Mouse (Mus musculus): ENCODE measurements around the gene Lgalsl.

The Lgalsl gene

DNA sequence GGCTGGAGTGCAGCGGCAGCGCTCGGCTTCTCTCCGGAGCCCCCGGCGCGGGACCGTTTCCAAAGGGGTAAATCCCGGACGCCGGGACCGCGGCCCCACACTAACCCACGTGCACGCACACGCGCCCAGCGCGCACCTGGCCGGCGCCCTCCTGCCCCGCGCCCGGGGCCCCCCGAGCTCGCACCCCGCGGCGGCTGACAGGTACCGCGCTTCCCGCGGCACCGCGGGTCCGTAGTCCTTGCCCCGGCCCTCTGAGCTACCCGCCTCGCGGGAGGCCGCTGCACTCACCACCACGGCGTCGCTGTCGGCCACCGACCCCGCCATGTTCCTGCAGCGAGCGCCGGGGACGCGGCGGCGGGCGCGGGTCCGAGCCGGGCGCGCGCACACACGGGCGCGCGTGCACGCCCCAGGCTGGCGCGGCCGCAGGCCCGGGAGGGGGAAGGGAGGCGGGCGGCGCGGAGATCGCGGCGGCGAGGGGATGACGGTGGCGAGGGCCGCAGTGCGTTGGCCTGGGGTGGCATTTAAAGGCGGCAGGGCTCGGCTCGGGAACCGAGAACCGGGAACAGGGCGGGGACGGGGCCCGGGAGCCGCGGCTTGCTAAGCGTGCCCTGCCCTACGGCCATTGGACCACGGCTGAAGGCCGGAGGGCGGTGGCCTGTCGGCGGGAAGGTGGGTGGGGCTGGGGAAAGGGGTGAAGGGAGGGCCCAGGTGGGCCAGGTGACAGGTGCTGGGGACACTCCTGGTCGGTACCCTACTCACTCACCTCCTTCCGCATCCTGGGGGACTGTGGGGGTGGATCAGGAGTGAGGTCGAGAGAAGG is at the start of gene Lgalsl:
Gene Lgalsl, minus strand, starts transcription at position 371 of the 820 bp plus-strand sequence.
- peak; percentile 62 for DNase-seq (ENCODE audit: low read depth, low spot score)

DNA sequence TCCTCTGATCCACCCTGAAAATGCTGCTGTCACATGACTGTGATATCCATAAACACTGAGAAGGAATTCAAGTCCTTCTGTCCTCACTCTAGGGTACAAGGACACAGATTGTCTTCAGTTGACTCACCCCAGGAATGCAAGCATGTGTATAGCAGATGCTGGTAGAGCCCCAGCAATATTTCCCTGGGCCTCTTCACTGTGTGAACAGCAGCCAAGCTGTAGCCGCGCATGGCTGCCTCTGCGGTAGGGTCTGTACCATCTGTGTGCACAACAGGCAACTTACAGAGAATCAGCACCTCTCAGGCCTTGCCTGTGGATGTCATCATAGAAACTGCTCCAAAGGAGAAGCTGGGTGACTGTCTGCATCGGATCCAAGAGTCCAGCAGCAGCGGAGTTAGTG is 47.8 kb upstream of the Lgalsl start:
- no peak for DNase-seq (ENCODE audit: low read depth, low spot score)

DNA sequence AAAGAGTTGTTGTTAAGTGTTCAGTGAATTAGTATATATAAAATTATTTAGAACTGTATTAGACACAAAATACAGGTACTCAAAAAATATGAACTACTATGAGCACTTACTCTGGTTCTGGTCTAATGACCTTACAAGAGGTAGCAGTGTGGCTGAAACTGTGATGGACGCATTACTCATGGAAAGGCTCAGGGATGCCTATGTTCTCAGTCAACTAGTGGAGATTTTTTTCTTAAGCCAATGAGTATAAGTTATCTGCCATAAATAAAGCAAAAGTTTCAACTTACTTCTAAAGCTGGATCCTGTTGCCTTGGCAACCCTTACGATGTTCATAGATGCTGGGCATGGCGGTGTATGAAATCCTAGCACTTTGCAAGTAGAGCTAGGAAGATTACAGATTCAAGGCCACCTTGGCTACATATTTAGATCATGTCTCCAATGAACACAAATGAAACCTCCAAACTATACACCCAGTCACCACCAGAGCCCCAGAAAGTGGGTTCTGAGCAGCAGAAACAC is 46.8 kb upstream of the Lgalsl start:
- no peak for DNase-seq (ENCODE audit: low read depth, low spot score)

DNA sequence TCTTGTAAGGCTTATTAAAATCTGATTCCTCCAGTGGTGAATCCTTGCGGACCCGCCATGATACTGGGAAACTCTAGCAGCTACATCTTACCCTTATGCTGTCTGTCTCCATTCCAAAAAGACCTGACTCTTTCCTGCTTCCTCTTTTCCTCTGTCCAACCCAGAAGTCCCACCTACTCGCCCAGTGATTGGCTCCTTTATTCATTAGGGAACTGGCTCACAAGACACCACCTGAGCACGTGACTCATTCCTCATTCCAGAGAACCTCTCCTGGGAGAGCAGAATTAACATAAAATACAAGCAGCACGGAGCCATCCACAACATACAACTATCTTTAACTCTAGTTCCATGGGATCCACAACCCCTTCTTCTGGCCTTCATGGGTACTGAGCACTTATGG is 42.5 kb upstream of the Lgalsl start:
- DNase-seq (ENCODE audit: low read depth, low spot score): no peak

DNA sequence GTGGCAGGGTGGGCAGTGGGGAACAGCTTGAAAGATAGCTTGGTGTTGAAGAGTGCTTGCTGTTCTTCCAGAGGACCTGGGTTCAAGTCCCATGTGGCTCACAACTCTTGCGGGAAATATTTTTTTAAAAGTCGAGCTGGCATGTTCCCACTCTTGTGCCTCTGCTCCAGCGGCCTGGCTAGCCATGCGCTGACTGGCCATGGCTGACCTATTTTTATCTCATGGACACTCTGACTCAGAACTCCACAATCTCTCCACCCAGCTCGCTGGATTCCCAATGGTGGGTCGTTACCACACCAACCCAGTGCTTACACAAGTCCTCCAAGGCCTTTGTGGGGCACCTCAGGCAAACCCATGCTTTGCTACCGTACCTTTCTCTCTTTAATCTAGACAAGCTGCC is 42.1 kb upstream of the Lgalsl start:
- DNase-seq (ENCODE audit: low read depth, low spot score): no peak

DNA sequence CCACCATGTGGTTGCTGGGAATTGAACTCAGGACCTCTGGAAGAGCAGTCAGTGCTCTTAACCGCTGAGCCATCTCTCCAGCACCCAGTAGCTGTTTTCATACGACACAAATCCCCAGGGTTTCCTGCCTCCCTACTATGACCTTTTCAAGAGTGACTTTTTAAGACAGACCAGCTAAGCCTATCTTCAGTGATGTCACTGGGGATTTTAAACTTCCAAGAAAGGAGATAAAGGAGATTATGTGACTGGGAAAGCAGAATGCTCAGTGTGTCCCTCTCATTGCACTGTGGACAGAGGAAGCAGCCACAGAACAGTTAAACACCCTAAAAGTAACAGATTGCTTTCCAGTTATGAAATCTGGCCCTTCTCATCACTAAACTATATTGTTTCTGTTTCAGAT is 41.6 kb upstream of the Lgalsl start:
- DNase-seq (ENCODE audit: low read depth, low spot score): no peak

DNA sequence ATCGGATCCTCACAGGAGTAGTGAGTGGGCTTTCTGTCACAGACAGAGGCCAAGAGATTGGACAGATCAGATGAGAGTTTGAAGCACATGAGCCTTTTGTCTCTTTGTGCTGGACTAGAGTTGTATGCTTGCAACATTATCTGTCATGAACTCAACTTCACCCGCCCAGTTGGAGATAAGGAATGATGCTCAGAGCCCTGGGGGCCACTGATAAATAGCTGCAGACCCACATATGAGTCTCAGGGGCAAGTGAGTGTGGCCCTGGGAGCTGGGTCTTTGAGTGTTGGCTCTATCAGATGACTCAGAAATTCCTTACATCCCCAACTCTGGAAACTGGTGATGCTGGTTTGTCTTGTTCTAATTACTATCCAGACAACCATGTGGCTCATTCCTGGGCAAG is 39.1 kb upstream of the Lgalsl start:
- no peak for DNase-seq (ENCODE audit: low read depth, low spot score)

DNA sequence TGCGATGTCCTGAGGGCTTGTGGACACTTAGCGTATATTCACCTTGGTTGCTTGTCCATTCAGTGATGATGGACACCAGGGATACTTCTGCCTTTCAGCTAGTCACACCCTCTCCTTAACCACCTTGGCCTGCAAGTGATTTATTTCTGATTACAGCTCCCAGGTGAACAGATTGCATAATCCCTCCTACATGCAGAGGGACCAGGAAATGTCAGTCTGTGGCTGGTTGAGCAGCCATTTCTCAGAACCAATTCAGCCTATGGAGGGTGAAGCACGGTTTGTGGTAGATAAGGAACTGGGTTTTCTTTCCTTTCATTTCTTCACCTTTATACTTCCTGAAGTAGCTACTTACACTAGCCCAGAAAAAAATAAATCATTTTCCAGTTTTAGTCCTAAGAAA is 34.6 kb upstream of the Lgalsl start:
- DNase-seq (ENCODE audit: low read depth, low spot score): peak; percentile 5

DNA sequence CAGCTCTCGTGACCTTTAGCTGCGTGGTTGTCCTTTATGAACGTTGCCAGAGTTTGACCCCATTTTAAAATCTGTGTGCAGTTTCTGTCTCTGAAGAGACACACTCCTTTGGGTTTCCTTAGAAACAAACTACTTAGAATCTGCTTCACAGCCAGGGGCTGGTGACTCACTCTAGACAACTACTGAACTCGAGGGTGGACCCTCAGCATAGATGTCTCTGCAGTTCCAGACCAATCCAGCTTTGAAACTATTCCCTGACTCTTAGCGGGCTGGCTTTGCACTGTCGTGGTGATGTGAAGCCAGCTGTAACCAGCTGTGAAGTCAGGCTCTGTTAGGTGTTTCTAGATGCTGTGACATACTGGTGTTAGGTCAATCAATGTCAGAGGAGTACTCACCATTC is 33.8 kb upstream of the Lgalsl start:
- DNase-seq (ENCODE audit: low read depth, low spot score): no peak

DNA sequence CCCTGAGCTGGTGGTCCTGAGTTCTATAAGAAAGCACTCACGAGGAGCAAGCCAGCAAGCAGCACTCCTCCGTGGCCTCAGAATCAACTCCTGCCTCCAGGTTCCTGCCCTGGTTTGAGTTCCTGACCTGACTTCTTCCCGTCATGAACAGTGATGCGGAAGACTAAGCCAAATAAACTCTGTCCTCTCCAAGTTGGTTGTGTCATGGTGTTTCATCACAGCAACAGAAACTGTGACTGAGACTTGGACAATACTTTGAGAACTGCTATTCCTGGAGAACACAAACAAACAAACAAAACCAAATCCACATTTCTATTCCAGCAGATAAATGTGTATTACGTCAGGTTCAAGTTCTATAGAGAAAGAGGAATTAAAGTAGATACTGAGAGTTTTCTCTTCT is 31.2 kb upstream of the Lgalsl start:
- no peak for DNase-seq (ENCODE audit: low read depth, low spot score)

DNA sequence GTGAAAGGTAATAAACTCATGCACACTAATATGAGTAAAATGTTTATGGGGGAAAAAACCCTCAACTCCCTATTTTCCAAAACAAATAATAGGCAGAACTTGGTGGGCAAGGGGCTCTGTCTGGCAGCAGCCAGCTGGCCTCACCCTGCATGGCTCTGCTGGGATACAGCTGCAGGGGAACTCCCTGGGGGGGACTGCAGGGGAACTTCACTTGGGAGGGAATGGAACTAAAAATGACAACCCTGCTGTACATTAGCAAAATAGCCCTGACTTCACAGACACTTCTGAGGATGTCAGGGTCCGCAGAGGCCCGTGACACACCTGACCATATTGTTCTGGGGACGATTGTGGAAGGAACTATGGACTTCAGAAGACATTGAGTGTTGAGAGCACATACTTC is 29.5 kb upstream of the Lgalsl start:
- no peak for DNase-seq (ENCODE audit: low read depth, low spot score)

DNA sequence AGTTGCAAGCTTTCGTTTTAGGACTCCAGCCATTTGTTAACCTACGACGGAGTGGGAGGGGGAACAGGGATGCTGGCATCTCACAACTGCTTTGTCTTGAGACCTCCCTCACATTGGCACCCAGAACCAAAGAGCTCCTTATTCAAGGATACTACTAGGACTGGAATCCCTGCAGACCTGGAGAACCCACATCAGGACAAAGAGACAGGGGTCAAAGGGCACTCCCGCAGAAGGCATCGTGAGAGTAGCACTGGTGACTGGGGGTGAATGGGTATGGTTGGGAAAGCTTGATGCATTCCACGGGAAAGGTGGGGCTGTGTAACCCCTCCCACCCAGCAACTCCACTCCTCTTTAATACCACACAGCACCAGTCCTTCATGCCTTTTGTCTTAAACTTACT is 29.0 kb upstream of the Lgalsl start:
- no peak for DNase-seq (ENCODE audit: low read depth, low spot score)

DNA sequence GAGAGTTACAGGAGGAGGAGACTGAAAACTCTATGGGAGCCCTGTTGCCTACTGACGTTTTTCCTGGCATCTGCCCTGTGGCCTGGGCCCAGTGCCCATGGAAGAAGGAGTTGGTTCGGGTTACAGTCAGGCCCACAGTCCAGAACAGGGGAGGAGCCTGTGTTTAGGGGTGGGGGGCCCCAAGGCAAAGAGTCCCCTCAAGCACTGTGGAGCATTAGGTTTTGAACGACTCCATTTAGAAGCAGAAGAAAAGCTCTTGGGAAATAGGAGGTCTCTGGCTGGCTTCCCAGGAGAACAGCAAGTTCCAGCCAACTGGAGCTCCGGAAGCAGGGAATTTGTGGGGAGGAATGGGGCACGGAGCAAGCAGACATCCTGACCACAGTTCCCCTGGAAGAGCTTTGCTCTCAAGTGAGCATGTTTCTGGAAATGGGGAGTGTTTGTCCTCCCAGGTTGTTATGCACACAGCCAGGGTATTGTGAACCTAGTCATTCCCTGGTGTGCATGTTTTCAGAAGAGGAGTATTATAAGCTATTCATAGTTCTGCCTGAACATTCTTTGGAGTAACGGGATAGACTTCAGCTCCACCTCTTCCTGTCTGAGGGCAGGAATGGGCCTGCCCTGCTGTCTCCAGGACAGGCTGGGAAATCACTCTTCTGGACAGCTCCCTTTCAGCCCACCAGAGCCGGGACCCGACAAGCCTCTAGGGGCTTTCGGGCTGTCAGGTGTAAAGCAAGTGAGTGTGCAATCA is 28.2 kb upstream of the Lgalsl start:
- DNase-seq (ENCODE audit: low read depth, low spot score): no peak

DNA sequence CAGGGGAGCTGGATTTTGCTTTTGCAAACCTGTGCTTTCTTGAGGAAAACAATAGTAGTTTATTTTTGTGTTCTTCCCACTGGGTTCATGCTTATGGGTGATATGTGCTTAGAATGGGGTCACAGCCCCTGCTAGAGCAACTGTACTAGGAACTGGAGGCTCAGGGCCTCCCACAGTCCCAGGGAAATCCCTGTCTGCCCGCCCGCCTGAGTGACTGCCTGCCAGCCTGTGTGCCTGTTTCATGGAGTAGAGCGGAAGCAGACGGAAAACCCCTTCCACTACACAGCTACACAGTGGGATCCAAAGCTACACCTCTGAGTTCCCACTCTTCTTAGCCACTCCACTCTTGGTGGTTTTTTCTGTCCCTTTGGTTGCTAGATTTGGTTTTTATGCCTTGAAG is 27.1 kb upstream of the Lgalsl start:
- no peak for DNase-seq (ENCODE audit: low read depth, low spot score)

DNA sequence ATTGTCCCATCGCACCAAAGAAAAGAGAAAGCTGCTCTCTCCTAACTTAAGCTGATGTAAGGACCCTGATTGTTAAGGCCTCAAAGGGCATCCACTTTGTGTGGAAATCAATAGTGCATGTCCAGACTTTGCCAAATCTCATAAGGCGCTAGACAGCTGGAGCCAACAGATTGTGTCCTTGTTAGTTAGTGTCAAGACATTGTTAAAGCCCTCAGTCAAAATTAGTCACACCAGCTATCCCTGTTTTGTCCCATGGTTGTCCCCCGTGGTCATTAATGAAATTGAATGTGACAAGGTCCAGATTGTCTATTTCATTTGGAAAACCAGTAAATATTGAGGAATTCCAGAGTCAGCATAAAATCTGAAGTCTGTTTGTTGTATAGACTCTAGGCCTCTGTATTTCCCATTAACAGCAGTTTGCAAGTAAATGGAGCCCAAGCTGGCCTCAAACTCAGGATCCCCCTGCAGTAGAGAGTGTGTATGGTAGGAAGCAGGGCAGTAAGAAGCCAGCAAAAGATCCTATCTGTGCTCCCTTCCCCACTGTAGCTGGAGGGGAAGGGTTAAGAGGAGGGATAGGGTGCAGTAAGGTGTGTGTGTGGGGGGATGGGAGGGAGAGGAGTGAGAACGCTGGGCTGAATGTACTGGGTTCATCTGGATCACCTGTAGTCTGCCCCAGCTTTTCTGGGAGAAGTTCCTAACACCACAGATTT is 23.3 kb upstream of the Lgalsl start:
- DNase-seq (ENCODE audit: low read depth, low spot score): no peak

DNA sequence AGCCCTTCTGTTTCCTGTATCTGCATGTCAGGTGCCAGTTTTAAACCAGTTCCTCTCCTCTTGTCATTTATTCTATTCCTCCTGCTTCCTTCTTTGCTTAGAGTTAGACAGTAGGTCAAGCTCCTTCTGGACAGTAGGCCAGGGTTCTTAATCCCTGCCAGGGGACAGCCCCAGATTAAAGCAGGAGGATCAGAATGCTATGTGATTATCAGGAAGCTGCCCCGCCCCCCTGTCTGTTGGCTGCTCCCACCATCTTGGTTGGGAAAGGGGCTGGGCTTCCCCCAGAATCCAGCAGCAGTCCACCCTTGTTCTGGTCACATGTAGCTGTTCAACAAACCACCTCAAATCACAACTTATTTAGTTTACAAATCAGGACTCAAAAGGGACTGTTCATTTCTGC is 19.3 kb upstream of the Lgalsl start:
- DNase-seq (ENCODE audit: low read depth, low spot score): no peak

DNA sequence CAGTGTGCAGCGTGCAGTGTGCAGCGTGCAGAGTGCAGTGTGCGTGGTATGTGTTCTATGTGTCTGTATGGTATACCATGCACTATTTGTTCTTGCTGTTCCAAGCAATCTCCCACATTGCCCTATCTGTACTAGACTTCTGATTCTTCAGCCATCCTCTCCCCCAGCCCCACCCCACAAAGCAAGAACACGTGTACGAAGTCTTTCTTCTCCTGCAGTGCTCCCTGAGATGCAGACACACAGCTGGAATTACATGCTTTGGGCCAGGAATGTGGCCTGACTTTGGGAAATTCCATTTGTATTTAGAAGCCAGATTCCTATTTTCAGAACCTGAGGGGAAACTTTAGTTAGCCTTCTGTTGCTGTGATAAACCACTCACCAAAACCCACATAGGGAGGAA is 18.5 kb upstream of the Lgalsl start:
- DNase-seq (ENCODE audit: low read depth, low spot score): no peak

DNA sequence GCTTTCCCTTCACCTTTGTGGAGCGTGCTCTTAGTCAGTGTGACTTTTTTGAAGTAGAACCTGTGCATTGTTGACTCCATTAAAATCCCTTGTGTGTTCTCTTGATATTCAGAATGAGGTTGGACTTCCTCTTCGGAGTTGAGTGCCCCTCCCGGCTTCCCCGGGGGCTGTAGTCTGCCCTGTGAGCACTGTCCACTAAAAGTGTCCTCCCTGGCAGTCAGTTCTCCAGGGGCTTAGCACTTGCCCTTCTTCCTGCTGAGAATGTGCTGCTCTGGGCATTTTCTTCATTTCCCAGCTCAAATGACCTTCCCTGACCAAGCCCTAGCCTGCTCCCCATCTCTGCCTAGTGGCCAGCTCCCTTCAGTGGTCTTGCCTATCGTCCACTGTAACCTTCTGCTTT is 6.5 kb upstream of the Lgalsl start:
- DNase-seq (ENCODE audit: low read depth, low spot score): no peak

DNA sequence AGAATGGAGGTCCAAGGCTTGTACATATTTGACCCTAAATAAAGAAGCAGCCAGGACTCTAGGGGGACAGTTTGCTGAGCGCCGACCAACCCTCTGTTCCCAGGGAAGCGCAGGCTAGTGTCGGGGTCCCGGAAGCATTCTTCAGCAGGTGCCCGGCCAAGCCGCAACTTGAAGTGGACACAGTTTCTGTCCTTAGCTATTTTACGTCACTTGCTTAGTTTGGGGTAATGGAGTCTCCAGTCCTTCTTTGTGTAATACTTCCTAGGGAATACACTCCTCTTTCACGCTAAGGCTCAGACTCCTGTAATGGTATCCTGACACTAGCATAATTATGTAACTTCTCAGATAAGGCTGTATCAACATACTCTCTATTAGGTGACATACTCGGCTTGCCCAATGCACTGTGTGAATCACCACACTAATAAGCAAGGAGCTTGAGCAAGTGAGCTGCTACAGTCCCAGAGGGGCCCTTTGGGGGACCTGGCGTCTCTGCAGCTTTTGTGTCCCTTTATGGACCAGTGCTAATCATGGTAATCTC is 813 bp upstream of the Lgalsl start:
- no peak for DNase-seq (ENCODE audit: low read depth, low spot score)

DNA sequence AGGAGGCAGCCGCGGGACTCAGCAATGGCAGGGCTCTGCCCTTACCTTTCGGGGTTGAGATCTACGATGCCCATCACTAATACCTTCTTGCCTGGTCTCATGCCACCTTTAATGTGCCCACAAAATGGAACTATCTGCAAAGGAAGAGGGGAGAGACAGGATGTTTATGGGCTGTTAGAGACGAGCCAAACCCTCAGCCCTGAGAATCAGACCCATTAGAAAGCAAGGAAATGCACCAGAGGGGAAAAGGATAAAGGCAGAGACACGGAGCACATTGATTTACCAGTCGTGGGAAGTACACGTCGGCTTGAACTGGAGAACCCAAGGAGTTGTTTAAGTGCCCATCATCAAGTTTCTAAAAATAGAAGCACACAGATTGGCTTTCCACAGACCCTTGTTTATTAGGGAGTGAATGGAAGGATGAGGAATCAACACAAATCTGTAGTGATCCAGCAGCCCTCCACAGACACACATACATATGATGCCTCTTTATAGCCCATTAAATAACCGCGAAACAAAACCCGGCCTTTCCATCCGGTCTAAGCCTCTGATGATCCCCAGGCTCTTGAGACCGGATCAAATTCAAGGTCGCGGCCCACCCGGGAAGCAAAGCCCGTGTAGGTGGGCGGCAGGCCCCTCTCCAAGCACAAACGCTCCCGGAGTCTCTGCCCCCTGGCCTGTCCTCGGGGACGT is 717 bp downstream of the Lgalsl start:
- DNase-seq (ENCODE audit: low read depth, low spot score): peak; percentile 9

DNA sequence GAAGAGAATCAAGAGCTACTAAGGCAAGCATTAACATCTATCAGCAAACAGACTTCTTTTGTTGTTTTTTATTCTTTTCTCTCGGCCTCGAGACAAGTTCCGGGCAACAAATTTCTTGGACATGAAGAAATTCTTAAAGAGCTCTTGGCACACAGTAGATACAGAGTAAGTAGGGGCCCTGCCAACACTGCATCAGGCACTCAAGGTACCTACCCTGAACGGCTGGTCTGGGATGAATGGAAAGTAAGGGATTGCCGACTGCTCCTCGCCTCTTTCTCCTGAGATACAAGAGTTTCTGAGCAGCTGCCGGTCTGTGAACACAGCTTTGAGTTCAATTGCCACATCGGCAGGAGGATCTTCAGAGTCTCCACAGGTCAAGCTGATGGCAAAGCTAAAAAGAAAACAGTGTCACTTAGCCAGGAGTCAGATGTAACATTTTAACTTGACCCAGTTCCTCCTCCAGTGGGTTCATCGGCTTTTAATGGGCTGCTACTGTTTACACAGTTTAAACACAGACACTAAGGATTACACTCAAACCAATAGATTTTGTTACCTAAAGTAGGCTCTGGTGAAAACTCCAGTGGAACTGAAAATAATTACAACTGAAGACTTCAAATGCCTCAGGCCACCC is 1.7 kb downstream of the Lgalsl start:
- DNase-seq (ENCODE audit: low read depth, low spot score): no peak

All from CD4-positive, CD25-positive, alpha-beta regulatory T cell, adult 2 months (primary cell).